Mouse (Mus musculus) heart, postnatal 0 days (tissue): ENCODE data around the gene Rad52.

Experiments used
- CTCF ChIP-seq: IDR thresholded peaks from 2 replicates; pipeline ENCODE4 v1.5.1; 2016; ENCODE audit warnings: antibody characterized with exemption, control low read depth, low read depth
- EP300 ChIP-seq: IDR thresholded peaks from 2 replicates; pipeline ENCODE4 v1.6.1; 2016; ENCODE audit warnings: antibody characterized with exemption, low read depth

- TF ChIP-seq CTCF (no peak), EP300 (no peak)
These were observed 3.0 kb downstream of the Rad52 start for GRCm38 (mm10) chr6:119905461-119905860.
